Mouse (Mus musculus) kidney, adult 10 weeks (tissue): Measurements from ENCODE around the gene Phactr1. TPM values are rescaled to one million over a fixed set of nuclear protein-coding genes. Genes with fewer than 3 reads are reported as not detected.

Experiments used
- polyA plus RNA-seq: library from polyadenylated mRNA; stranded (reverse); fragments of 350-450 nt; fragmentation: Illumina TruSeq; extraction: RNeasy Lipid Tissue Mini Kit (QIAGEN cat#74804); gene quantifications from one replicate; pipeline ENCODE4 v1.2.3, GENCODE M21; 2014; ENCODE audit warnings: low read depth, low replicate concordance

The Phactr1 gene
- 14.5 TPM for polyA plus RNA-seq

GRCm38 (mm10) chr13:42680391-42680994 lies at the start of gene Phactr1:
Gene Phactr1, plus strand, starts transcription at chr13:42680623.

GRCm38 (mm10) chr13:43171020-43171710 lies 490.7 kb downstream of the Phactr1 start, which contains the start of gene Tbc1d7:
Gene Tbc1d7, minus strand, starts transcription at chr13:43171501.

